Mouse (Mus musculus): ENCODE data around the gene Psmd14. TPM values are rescaled to one million over a fixed set of nuclear protein-coding genes. Genes with fewer than 3 reads are reported as not detected.

Psmd14 gene
- polyA plus RNA-seq, 1 experiment: 7.8 TPM

GRCm38 (mm10) chr2:61681572-61681971, 29.9 kb upstream of the Psmd14 start:
- WGBS: 11% methylated on average over 1 of the region's 1 CpGs

GRCm38 (mm10) chr2:61686533-61686932, 25.0 kb upstream of the Psmd14 start:
- Histone ChIP-seq H3K27ac (ENCODE audit: insufficient read depth, low read length) (no peak overlapping the region), H3K4me1 (ENCODE audit: control insufficient read depth, insufficient read depth, insufficient read length) (no peaks in the 10 kb centered on the region), H3K36me3 (ENCODE audit: control insufficient read depth, insufficient read depth, low read length) (no peaks in the 10 kb centered on the region), H3K4me3 (ENCODE audit: extremely low read depth, insufficient read depth, insufficient read length) (no peak overlapping the region), H3K27me3 (ENCODE audit: control insufficient read depth, insufficient read depth, low read length) (no peaks in the 10 kb centered on the region)
- TF ChIP-seq CTCF (IDR thresholded peaks at IDR 0.05; ENCODE audit: extremely low read depth, insufficient read depth, insufficient read length, insufficient replicate concordance) (no peak), POLR2A (IDR thresholded peaks at IDR 0.05; ENCODE audit: low read depth, low read length) (no peak)
- 3% methylated on average over 1 of the region's 1 CpGs for WGBS
- DNase-seq (ENCODE audit: low read depth in 1 of 2, low spot score in 2 of 2): no peak

More at GRCm38 (mm10) chr2:61681572-61681971, 29.9 kb upstream of the Psmd14 start:
- no peak for TF ChIP-seq POLR2A (IDR thresholded peaks at IDR 0.05; ENCODE audit: low read depth, low read length)
- TF ChIP-seq CTCF (IDR thresholded peaks at IDR 0.05; ENCODE audit: extremely low read depth, insufficient read depth, insufficient read length, insufficient replicate concordance): no peak
- Histone ChIP-seq H3K36me3 (ENCODE audit: control insufficient read depth, insufficient read depth, low read length) (no peaks in the 10 kb centered on the region), H3K4me1 (ENCODE audit: control insufficient read depth, insufficient read depth, insufficient read length) (no peaks in the 10 kb centered on the region), H3K4me3 (ENCODE audit: extremely low read depth, insufficient read depth, insufficient read length) (no peak overlapping the region), H3K27ac (ENCODE audit: insufficient read depth, low read length) (no peak overlapping the region), H3K27me3 (ENCODE audit: control insufficient read depth, insufficient read depth, low read length) (no peaks in the 10 kb centered on the region)
- DNase-seq (ENCODE audit: low read depth in 1 of 2, low spot score in 2 of 2): no peak

GRCm38 (mm10) chr2:61689086-61689485, 22.4 kb upstream of the Psmd14 start:
- Histone ChIP-seq H3K4me3 (ENCODE audit: extremely low read depth, insufficient read depth, insufficient read length) (no peak overlapping the region), H3K36me3 (ENCODE audit: control insufficient read depth, insufficient read depth, low read length) (no peaks in the 10 kb centered on the region), H3K27me3 (ENCODE audit: control insufficient read depth, insufficient read depth, low read length) (no peaks in the 10 kb centered on the region), H3K4me1 (ENCODE audit: control insufficient read depth, insufficient read depth, insufficient read length) (no peaks in the 10 kb centered on the region), H3K27ac (ENCODE audit: insufficient read depth, low read length) (no peak overlapping the region)
- TF ChIP-seq POLR2A (IDR thresholded peaks at IDR 0.05; ENCODE audit: low read depth, low read length): no peak
- no peak for TF ChIP-seq CTCF (IDR thresholded peaks at IDR 0.05; ENCODE audit: extremely low read depth, insufficient read depth, insufficient read length, insufficient replicate concordance)
- DNase-seq (ENCODE audit: low read depth in 1 of 2, low spot score in 2 of 2): no peak
- WGBS: 86% methylated on average over 3 of the region's 3 CpGs

- Histone ChIP-seq H3K4me1 (ENCODE audit: control insufficient read depth, insufficient read depth, insufficient read length) (peaks cover 7% of the 10 kb centered on the region), H3K4me3 (ENCODE audit: extremely low read depth, insufficient read depth, insufficient read length) (no peak overlapping the region), H3K27me3 (ENCODE audit: control insufficient read depth, insufficient read depth, low read length) (no peaks in the 10 kb centered on the region), H3K27ac (ENCODE audit: insufficient read depth, low read length) (no peak overlapping the region), H3K36me3 (ENCODE audit: control insufficient read depth, insufficient read depth, low read length) (no peaks in the 10 kb centered on the region)
- TF ChIP-seq CTCF (IDR thresholded peaks at IDR 0.05; ENCODE audit: extremely low read depth, insufficient read depth, insufficient read length, insufficient replicate concordance) (no peak), POLR2A (IDR thresholded peaks at IDR 0.05; ENCODE audit: low read depth, low read length) (no peak)
- no peak for DNase-seq (ENCODE audit: low read depth in 1 of 2, low spot score in 2 of 2)
- WGBS: 91% methylated on average over 3 of the region's 3 CpGs
These were observed 1.9 kb upstream of the Psmd14 start for GRCm38 (mm10) chr2:61709570-61709969.

- DNase-seq (ENCODE audit: low read depth in 1 of 2, low spot score in 2 of 2): peak in 1 of 2 experiments; percentile 21
- WGBS: 49% methylated on average over 3 of the region's 3 CpGs
- Histone ChIP-seq H3K4me3 (ENCODE audit: extremely low read depth, insufficient read depth, insufficient read length) (peak overlapping the region; percentile 99), H3K4me1 (ENCODE audit: control insufficient read depth, insufficient read depth, insufficient read length) (peaks cover 7% of the 10 kb centered on the region), H3K36me3 (ENCODE audit: control insufficient read depth, insufficient read depth, low read length) (no peaks in the 10 kb centered on the region), H3K27ac (ENCODE audit: insufficient read depth, low read length) (no peak overlapping the region), H3K27me3 (ENCODE audit: control insufficient read depth, insufficient read depth, low read length) (no peaks in the 10 kb centered on the region)
- TF ChIP-seq CTCF (IDR thresholded peaks at IDR 0.05; ENCODE audit: extremely low read depth, insufficient read depth, insufficient read length, insufficient replicate concordance): no peak
- TF ChIP-seq POLR2A (IDR thresholded peaks at IDR 0.05; ENCODE audit: low read depth, low read length): no peak
These were observed 1.0 kb downstream of the Psmd14 start for GRCm38 (mm10) chr2:61712526-61712925.

GRCm38 (mm10) chr2:61722401-61722982, 11.0 kb downstream of the Psmd14 start:
- no peak for TF ChIP-seq CTCF (IDR thresholded peaks at IDR 0.05; ENCODE audit: extremely low read depth, insufficient read depth, insufficient read length, insufficient replicate concordance)
- no peak for TF ChIP-seq POLR2A (IDR thresholded peaks at IDR 0.05; ENCODE audit: low read depth, low read length)
- Histone ChIP-seq H3K4me1 (ENCODE audit: control insufficient read depth, insufficient read depth, insufficient read length) (no peaks in the 10 kb centered on the region), H3K27ac (ENCODE audit: insufficient read depth, low read length) (no peak overlapping the region), H3K27me3 (ENCODE audit: control insufficient read depth, insufficient read depth, low read length) (no peaks in the 10 kb centered on the region), H3K36me3 (ENCODE audit: control insufficient read depth, insufficient read depth, low read length) (peaks cover 3% of the 10 kb centered on the region; the same call in 1 of the 2 replicates), H3K4me3 (ENCODE audit: extremely low read depth, insufficient read depth, insufficient read length) (no peak overlapping the region)
- 91% methylated on average over 4 of the region's 4 CpGs for WGBS
- no peak for DNase-seq (ENCODE audit: low read depth in 1 of 2, low spot score in 2 of 2)

- H3K36me3 ChIP-seq (ENCODE audit: control insufficient read depth, insufficient read depth, low read length): peaks cover 2% of the 10 kb centered on the region; the same call in 1 of the 2 replicates
- H3K4me3 ChIP-seq (ENCODE audit: extremely low read depth, insufficient read depth, insufficient read length): no peak overlapping the region
- no peaks in the 10 kb centered on the region for H3K27me3 ChIP-seq (ENCODE audit: control insufficient read depth, insufficient read depth, low read length)
- no peak for DNase-seq (ENCODE audit: low read depth in 1 of 2, low spot score in 2 of 2)
- H3K4me1 ChIP-seq (ENCODE audit: control insufficient read depth, insufficient read depth, insufficient read length): no peaks in the 10 kb centered on the region; the same call in 1 of the 2 replicates
- TF ChIP-seq POLR2A (IDR thresholded peaks at IDR 0.05; ENCODE audit: low read depth, low read length): no peak
- TF ChIP-seq CTCF (IDR thresholded peaks at IDR 0.05; ENCODE audit: extremely low read depth, insufficient read depth, insufficient read length, insufficient replicate concordance): no peak
- WGBS: 92% methylated on average over 11 of the region's 11 CpGs
- H3K27ac ChIP-seq (ENCODE audit: insufficient read depth, low read length): no peak overlapping the region
These were observed 21.4 kb downstream of the Psmd14 start for GRCm38 (mm10) chr2:61732802-61733486.

All from spleen, adult 2 months (tissue).